Mouse (Mus musculus) brain, embryonic 14.5 days (tissue): ENCODE measurements around the gene Ankrd55.

ENCODE experiments used
- CTCF ChIP-seq: fragments of 200-500 bp; IDR thresholded peaks from 2 replicates; pipeline ENCODE4 v1.5.1; 2012; ENCODE audit warnings: inconsistent platforms, mild to moderate bottlenecking, moderate library complexity, borderline replicate concordance; ENCODE audit not compliant: insufficient read depth, insufficient read length; ENCODE audit errors: extremely low read depth
- POLR2A ChIP-seq: fragments of 200-500 bp; IDR thresholded peaks from 2 replicates; pipeline ENCODE4 v1.6.1; 2012; ENCODE audit warnings: mild to moderate bottlenecking, inconsistent platforms, borderline replicate concordance; ENCODE audit not compliant: poor library complexity, insufficient read depth, insufficient read length, severe bottlenecking; ENCODE audit errors: extremely low read depth

DNA sequence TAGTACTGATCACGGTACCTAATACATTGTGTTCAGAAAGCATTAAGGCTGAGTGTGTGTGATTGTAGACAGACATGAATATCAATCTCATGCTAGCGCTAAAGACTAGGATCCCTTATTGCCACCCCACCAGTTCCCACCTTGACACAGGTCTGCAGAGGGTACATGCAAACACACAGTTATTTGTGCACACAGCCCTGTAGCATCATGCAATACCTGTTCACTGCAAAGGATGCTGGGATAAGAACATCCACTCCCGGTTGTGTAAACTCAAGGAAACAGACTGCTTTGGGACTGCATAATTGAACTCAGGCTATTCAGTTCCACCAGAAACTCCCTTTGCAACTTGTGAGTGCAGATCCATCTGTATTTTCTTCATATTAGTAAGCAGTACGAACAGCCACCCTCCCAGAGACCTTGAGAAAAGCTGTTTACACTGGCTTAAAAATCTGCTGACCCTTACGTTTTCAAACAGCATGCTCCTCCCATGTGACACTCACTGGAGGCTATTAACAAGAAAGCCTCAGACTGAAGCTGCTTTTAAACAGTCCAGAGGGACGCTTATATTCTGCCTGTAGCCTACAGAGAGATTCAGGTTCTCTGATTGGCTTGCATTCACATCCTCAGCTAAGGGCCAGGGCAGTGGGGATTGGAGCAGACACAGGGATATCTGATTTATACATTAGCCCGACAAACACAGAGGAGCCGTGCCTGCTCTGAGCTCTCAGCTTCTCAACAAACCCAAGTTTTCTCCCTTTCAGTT is 42.8 kb downstream of the Ankrd55 start:
- no peak for TF ChIP-seq CTCF
- no peak for TF ChIP-seq POLR2A
